Mouse (Mus musculus) cerebellum, adult 8-10 months (tissue): ENCODE results near the gene Rbm25.

Experiments
- DNase-seq: peaks from one replicate; pipeline ENCODE4 v3.0.0; 2022

Gene Rbm25

GRCm38 (mm10) chr12:83651414-83651813, 20.4 kb downstream of the Rbm25 start:
- DNase-seq = no peak

- DNase-seq = no peak
Observed at GRCm38 (mm10) chr12:83685466-83685865, 54.4 kb downstream of the Rbm25 start.

GRCm38 (mm10) chr12:83686575-83687350, 55.7 kb downstream of the Rbm25 start:
- no peak for DNase-seq

GRCm38 (mm10) chr12:83687934-83688315, 56.9 kb downstream of the Rbm25 start, which contains the start of gene Psen1:
Gene Psen1, plus strand, starts transcription at chr12:83688152.
- DNase-seq = peak; percentile 89

GRCm38 (mm10) chr12:83688316-83689086, 57.5 kb downstream of the Rbm25 start:
- DNase-seq = no peak

GRCm38 (mm10) chr12:83689087-83689432, 58.0 kb downstream of the Rbm25 start:
- DNase-seq = no peak

- no peak for DNase-seq
Observed at GRCm38 (mm10) chr12:83694011-83694410, 63.0 kb downstream of the Rbm25 start.

GRCm38 (mm10) chr12:83694669-83695068, 63.6 kb downstream of the Rbm25 start:
- no peak for DNase-seq

GRCm38 (mm10) chr12:83698637-83699036, 67.6 kb downstream of the Rbm25 start:
- no peak for DNase-seq

- no peak for DNase-seq
Observed at GRCm38 (mm10) chr12:83701608-83702007, 70.6 kb downstream of the Rbm25 start.

- no peak for DNase-seq
Observed at GRCm38 (mm10) chr12:83702796-83703195, 71.8 kb downstream of the Rbm25 start.

- no peak for DNase-seq
Observed at GRCm38 (mm10) chr12:83706951-83707350, 75.9 kb downstream of the Rbm25 start.

GRCm38 (mm10) chr12:83708160-83709092, 77.4 kb downstream of the Rbm25 start:
- no peak for DNase-seq

GRCm38 (mm10) chr12:83709934-83710333, 78.9 kb downstream of the Rbm25 start:
- no peak for DNase-seq

- DNase-seq = peak; percentile 51
Observed at GRCm38 (mm10) chr12:83713749-83714148, 82.7 kb downstream of the Rbm25 start.

GRCm38 (mm10) chr12:83716416-83717184, 85.6 kb downstream of the Rbm25 start:
- no peak for DNase-seq

- DNase-seq = no peak
Observed at GRCm38 (mm10) chr12:83719431-83719830, 88.4 kb downstream of the Rbm25 start.

- DNase-seq = no peak
Observed at GRCm38 (mm10) chr12:83721281-83721680, 90.2 kb downstream of the Rbm25 start.

GRCm38 (mm10) chr12:83723037-83723436, 92.0 kb downstream of the Rbm25 start:
- DNase-seq = no peak

- DNase-seq = no peak
Observed at GRCm38 (mm10) chr12:83726510-83727308, 95.7 kb downstream of the Rbm25 start.

GRCm38 (mm10) chr12:83732225-83732624, 101.2 kb downstream of the Rbm25 start:
- no peak for DNase-seq
